Mouse (Mus musculus): ENCODE data around the gene Crat.
"Not testable (repeated sequence)": the region's sequence is repeated elsewhere in the genome, so short reads cannot be mapped to it uniquely, and the experiment has no call there.

Crat gene

GRCm38 (mm10) chr2:30440211-30440700, 24.6 kb upstream of the Crat start:
- DNase-seq (ENCODE audit: low spot score), result no peak

DNA sequence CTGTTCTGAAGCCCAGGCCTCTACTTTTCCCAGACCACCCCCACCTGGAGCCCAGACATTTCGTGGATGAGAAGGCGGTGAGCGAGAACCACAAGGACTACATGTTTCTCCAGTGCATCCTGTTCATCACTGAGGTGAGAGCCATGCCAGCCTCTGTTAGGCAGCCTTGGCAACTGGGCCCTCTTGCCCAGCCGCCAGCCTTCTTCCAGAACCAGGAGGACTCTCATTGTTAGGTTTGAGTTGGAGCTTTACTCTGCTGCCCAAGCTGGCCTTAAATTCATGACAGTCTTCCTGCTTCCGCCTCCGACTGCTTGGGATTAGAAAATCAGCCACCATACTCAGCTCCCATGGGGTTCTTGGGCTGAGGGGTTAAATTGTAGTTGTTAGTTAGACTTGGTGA, 24.0 kb upstream of the Crat start:
- DNase-seq (ENCODE audit: low spot score), result no peak

DNA sequence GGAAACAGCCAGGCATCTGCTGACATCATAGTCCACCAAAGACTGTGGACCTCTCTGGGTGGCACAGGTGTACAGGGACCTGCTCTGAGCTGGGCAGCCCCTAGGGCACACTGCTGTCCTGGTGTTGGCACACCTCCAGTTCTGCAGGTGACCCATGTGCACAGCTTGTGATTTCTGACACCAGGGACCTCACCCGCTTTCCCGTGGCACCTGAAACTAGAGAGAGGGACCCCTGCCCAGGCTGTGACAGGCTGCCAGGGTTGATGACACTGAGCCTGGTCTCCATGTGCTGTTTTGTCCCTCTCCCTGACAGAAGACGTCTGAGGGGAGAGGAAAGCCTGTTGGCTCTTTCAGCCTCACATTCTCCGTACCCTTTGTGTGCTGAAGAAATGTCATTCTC, 22.2 kb upstream of the Crat start:
- no peak for DNase-seq (ENCODE audit: low spot score)

DNA sequence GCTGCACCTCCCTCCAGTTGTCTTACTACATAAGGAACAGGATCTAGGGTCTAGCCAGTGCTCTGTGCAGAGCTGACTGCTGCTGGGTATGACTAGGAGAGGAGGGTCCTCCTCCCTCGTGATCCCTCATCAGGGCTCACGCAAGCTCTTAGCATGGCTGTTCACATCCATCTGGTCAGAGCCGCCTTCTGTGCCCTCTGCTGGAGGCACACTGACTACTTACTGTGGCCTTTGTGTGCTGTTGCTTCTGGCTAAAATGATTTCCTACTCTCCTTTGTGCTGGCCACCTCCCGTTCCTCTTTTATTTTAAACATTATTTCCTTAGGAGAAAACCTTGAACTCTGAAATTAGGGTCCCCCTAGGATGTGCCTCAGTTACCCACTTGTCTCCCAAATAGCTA, 21.2 kb upstream of the Crat start:
- no peak for DNase-seq (ENCODE audit: low spot score)

DNA sequence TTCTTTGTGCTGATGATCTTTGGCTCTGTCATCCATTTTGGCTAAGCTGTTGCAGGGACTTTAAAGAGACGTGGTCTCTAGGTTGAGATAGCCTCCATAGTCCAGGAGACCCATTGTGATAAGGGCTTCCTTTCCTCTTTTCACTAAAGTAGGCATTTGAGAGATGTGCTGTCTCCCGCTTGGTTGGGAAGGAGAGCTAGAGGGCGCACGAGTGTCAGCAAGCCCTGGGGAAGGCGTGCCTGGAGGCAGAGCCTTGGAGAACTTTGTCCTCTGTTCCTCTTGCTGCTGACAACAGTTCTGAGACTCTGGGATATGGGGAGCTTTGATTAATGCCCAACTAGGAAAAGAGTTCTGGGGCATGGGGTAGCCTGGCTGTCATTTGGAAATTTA, 20.5 kb upstream of the Crat start:
- peak; percentile 74 for DNase-seq (ENCODE audit: low spot score)

- peak; percentile 73 for DNase-seq (ENCODE audit: low spot score)
Observed at GRCm38 (mm10) chr2:30435326-30436155, 19.9 kb upstream of the Crat start.

- DNase-seq (ENCODE audit: low spot score), result no peak
Observed at GRCm38 (mm10) chr2:30429156-30429555, 13.5 kb upstream of the Crat start.

DNA sequence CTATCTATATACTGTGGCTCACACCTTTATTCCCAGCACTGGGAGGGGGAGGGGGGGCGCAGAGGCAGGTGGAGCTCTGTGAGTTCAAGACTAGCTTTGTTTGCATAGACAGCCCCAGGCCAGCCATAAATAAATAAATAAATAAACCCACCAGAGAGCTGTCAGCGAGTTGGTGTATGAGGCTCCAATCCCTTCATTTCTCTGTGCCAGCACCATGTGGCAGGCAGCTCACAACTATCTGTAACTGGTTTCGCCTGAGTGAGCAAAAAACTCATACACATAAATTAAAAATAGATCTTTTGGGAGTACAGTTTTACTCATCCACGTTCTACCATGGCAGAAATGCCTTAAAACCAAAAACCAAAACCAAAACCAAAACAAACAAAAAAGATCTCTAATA, 5.8 kb upstream of the Crat start:
- DNase-seq (ENCODE audit: low spot score), result no peak

- no peak for DNase-seq (ENCODE audit: low spot score)
Observed at GRCm38 (mm10) chr2:30419112-30419511, 3.5 kb upstream of the Crat start.

DNA sequence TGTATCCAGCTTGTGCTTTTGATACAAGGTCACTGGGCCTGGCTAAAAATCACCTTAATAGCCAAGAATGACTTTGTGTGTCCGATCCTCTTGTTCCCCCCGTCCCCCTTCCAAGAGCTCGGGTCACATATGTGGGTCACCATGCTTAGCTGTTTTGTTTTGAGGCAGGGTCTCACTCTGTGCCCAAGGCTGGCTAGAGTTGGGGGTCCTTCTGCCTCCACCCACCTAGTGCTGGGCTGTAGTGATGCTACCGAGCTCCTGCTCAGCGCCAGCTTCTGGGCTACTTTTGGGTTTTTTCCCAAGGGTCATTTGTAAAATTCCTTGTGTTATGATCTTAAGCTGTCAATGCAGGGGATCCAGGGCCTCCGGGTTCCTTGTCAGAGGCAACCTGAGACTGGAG, 2.6 kb upstream of the Crat start:
- no peak for DNase-seq (ENCODE audit: low spot score)

GRCm38 (mm10) chr2:30417595-30418165, 2.1 kb upstream of the Crat start:
- DNase-seq (ENCODE audit: low spot score), result no peak

DNA sequence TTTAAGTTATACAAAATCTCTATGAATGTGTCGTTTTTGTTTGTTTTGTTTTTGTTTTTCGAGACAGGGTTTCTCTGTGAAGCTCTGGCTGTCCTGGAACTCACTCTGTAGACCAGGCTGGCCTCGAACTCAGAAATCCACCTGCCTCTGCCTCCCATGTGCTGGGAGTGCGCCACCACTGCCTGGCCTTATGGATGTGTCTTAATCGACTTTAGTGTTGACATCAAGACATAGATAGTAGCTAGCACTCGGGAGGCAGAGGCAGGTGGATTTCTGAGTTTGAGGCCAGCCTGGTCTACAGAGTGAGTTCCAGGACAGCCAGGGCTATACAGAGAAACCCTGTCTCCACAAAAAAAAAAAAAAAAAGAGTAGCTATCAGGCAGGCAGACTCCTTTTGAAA, 1.5 kb upstream of the Crat start:
- DNase-seq (ENCODE audit: low spot score), result not testable (repeated sequence)

DNA sequence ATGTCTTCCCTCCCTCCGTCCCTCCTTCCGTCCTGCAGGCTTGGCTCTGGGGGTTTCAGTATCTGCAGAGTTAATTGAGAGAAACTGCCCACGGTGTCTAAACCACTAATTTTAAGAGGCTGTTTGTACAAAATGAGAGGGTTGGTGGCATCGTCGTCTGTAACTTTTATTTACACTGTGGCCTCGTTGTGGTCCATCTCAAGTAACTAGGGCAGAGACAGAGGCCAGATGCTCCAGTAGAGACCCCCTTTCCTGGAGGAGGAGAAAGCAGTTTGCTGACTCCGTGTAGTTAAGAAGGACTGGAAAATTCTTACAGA, 994 bp upstream of the Crat start:
- DNase-seq (ENCODE audit: low spot score), result no peak

GRCm38 (mm10) chr2:30415936-30416648, 479 bp upstream of the Crat start, which contains the start of gene Ptpa:
TSS of gene Ptpa (plus strand) at chr2:30416039.
- DNase-seq (ENCODE audit: low spot score), result peak; percentile 95

GRCm38 (mm10) chr2:30414681-30415080, 932 bp downstream of the Crat start:
- DNase-seq (ENCODE audit: low spot score), result no peak

DNA sequence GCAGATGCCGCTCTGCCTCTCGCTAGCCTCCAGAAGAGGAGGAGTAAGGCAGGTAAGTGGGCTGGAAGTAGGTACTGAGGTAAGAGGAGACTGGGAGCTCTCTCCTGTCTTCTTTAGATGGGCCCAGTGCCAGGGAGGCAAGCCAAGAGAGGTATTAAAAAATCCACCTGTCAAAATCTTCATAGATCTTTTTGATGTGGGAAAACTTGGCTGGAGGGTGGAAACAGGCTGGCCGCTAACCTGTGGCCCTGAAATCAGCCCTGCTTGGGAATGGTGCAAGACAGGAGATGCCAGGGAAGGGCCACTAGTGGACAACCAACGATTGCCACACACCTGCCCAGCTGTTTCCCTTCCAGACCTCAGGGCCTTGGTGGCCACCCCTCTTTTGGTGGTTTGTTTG, 1.5 kb downstream of the Crat start:
- peak; percentile 52 for DNase-seq (ENCODE audit: low spot score)

GRCm38 (mm10) chr2:30413038-30413973, 2.3 kb downstream of the Crat start:
- no peak for DNase-seq (ENCODE audit: low spot score)

- no peak for DNase-seq (ENCODE audit: low spot score)
Observed at GRCm38 (mm10) chr2:30409454-30410176, 6.0 kb downstream of the Crat start.

GRCm38 (mm10) chr2:30408452-30409100, 7.0 kb downstream of the Crat start:
- DNase-seq (ENCODE audit: low spot score), result no peak

DNA sequence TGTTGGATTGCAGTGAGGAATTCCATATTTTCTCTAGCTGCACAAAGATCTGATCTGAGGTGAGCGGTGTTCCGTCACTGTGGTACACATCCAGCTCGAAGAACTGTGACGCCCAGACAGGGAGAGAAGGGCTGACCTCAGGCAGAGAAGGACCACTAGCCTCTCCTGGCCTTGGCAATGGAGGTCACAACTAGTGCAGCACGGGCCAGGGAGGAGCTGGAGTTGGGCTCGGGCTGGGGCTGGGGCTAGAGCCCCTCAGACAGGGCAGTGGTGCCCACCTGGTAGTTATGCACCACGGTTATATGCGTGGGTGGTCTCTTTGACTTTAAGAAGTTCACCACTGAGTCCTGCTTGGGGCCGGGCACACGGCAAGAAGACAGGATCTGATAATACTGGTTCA, 7.8 kb downstream of the Crat start:
- DNase-seq (ENCODE audit: low spot score), result no peak

DNA sequence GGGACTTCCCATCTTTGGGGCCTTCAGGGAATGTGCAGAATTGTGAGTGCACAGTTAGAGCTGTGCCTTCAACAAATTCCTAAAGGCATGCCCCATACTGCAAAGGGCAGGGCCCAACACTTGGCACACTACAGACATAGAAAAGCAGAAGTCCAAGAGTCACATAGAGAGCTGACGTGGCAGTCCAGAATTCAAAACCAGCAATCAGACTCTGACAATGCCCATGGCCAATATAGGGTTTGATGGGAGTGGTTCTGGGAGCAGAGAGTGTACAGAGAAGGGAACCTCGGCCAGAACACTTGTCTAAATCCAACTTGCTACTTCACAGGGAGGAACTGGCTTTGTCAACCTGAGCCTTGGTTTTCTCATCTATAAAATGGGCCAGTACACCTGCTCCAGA, 8.4 kb downstream of the Crat start:
- DNase-seq (ENCODE audit: low spot score), result no peak

Data from testis, postnatal 10 days (tissue).